Mouse (Mus musculus): ENCODE data around the gene Gm42791. TPM values are rescaled to one million over a fixed set of nuclear protein-coding genes. Genes with fewer than 3 reads are reported as not detected.

Gm42791 gene
- polyA plus RNA-seq, 1 experiment = 8.4 TPM

DNA sequence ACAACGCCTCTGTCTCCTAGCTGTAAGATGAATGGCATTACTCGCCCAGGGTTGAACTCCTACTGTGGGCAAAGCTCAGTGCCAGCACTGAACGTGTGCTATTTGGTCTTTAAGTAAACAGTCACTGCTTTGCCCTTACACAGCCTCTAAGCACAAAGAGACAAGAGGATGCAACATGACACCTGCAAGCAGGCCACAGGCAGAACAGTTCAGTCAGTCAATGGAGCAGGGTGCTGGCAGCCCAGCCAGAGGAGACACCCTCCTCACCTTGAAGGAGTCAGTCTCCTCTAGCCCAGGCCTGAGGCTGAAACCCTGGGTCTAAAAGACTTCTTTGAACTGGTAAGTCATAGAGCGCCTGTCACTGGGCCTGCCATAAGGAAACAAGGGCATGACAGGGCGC is 76.9 kb downstream of the Gm42791 start:
- Histone ChIP-seq H3K27ac (ENCODE audit: control insufficient read depth, insufficient read depth, low read depth, low read length, poor library complexity) (no peak overlapping the region), H3K4me1 (ENCODE audit: control insufficient read depth, insufficient read depth, low read length) (no peaks in the 10 kb centered on the region), H3K4me3 (replicated peaks; ENCODE audit: control insufficient read depth, low read depth, low read length) (no peak overlapping the region)
- WGBS = 87% methylated on average over 5 of the region's 5 CpGs
- TF ChIP-seq CTCF (IDR thresholded peaks at IDR 0.05; ENCODE audit: control insufficient read depth, insufficient read depth, low read length) (no peak), POLR2A (IDR thresholded peaks at IDR 0.05; ENCODE audit: borderline replicate concordance, control insufficient read depth, low read depth, low read length) (no peak)

GRCm38 (mm10) chr5:148916775-148917174 is 78.2 kb downstream of the Gm42791 start:
- Histone ChIP-seq H3K27ac (ENCODE audit: control insufficient read depth, insufficient read depth, low read depth, low read length, poor library complexity) (no peak overlapping the region), H3K4me3 (replicated peaks; ENCODE audit: control insufficient read depth, low read depth, low read length) (no peak overlapping the region), H3K4me1 (ENCODE audit: control insufficient read depth, insufficient read depth, low read length) (peaks cover 5% of the 10 kb centered on the region)
- TF ChIP-seq POLR2A (IDR thresholded peaks at IDR 0.05; ENCODE audit: borderline replicate concordance, control insufficient read depth, low read depth, low read length) = no peak
- no peak for TF ChIP-seq CTCF (IDR thresholded peaks at IDR 0.05; ENCODE audit: control insufficient read depth, insufficient read depth, low read length)
- WGBS = 90% methylated on average over 6 of the region's 6 CpGs

- H3K4me3 ChIP-seq (replicated peaks; ENCODE audit: control insufficient read depth, low read depth, low read length) = no peak overlapping the region
- WGBS = 19% methylated on average over 3 of the region's 3 CpGs
- H3K4me1 ChIP-seq (ENCODE audit: control insufficient read depth, insufficient read depth, low read length) = peaks cover 8% of the 10 kb centered on the region
- TF ChIP-seq POLR2A (IDR thresholded peaks at IDR 0.05; ENCODE audit: borderline replicate concordance, control insufficient read depth, low read depth, low read length) (no peak), CTCF (IDR thresholded peaks at IDR 0.05; ENCODE audit: control insufficient read depth, insufficient read depth, low read length) (no peak)
- no peak overlapping the region for H3K27ac ChIP-seq (ENCODE audit: control insufficient read depth, insufficient read depth, low read depth, low read length, poor library complexity)
These were observed 82.7 kb downstream of the Gm42791 start for GRCm38 (mm10) chr5:148912262-148912661.

GRCm38 (mm10) chr5:148910066-148910465 is 84.9 kb downstream of the Gm42791 start:
- peaks cover 8% of the 10 kb centered on the region for H3K4me1 ChIP-seq (ENCODE audit: control insufficient read depth, insufficient read depth, low read length)

DNA sequence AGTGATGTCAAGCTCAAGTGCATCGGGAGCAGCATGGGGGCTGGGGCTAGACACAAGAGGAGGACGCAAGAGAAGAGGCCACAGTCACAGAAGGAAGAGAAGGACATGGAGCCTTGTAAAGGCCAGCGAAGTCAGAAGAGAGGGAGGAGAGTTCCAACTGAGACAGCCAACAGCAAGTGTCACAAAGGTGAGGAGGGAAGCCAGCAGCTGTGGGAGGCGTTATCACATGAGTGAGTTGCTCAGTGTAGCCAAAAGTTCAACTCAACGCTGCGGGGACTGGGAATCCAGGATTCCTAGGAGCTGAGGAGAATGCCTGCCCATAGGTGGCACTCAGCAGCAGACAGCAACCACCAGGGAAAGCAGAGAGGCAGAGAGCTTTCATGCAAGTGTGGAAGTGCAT is 85.5 kb downstream of the Gm42791 start:
- no peak overlapping the region for H3K27ac ChIP-seq (ENCODE audit: control insufficient read depth, insufficient read depth, low read depth, low read length, poor library complexity)
- TF ChIP-seq POLR2A (IDR thresholded peaks at IDR 0.05; ENCODE audit: borderline replicate concordance, control insufficient read depth, low read depth, low read length) (no peak), CTCF (IDR thresholded peaks at IDR 0.05; ENCODE audit: control insufficient read depth, insufficient read depth, low read length) (no peak)
- no peak overlapping the region for H3K4me3 ChIP-seq (replicated peaks; ENCODE audit: control insufficient read depth, low read depth, low read length)
- 77% methylated on average over 6 of the region's 6 CpGs for WGBS
- H3K4me1 ChIP-seq (ENCODE audit: control insufficient read depth, insufficient read depth, low read length) = peaks cover 8% of the 10 kb centered on the region

More at GRCm38 (mm10) chr5:148910066-148910465, 84.9 kb downstream of the Gm42791 start:
- H3K4me3 ChIP-seq (replicated peaks; ENCODE audit: control insufficient read depth, low read depth, low read length) = no peak overlapping the region
- no peak overlapping the region for H3K27ac ChIP-seq (ENCODE audit: control insufficient read depth, insufficient read depth, low read depth, low read length, poor library complexity)
- TF ChIP-seq CTCF (IDR thresholded peaks at IDR 0.05; ENCODE audit: control insufficient read depth, insufficient read depth, low read length) = no peak
- no peak for TF ChIP-seq POLR2A (IDR thresholded peaks at IDR 0.05; ENCODE audit: borderline replicate concordance, control insufficient read depth, low read depth, low read length)
- 53% methylated on average over 4 of the region's 4 CpGs for WGBS

- H3K4me3 ChIP-seq (replicated peaks; ENCODE audit: control insufficient read depth, low read depth, low read length) = no peak overlapping the region
- WGBS = 78% methylated on average over 7 of the region's 7 CpGs
- no peak overlapping the region for H3K27ac ChIP-seq (ENCODE audit: control insufficient read depth, insufficient read depth, low read depth, low read length, poor library complexity)
- TF ChIP-seq POLR2A (IDR thresholded peaks at IDR 0.05; ENCODE audit: borderline replicate concordance, control insufficient read depth, low read depth, low read length) = no peak
- TF ChIP-seq CTCF (IDR thresholded peaks at IDR 0.05; ENCODE audit: control insufficient read depth, insufficient read depth, low read length) = peak; percentile 26; the same call in 1 of the 2 replicates
- H3K4me1 ChIP-seq (ENCODE audit: control insufficient read depth, insufficient read depth, low read length) = peaks cover 8% of the 10 kb centered on the region
These were observed 85.9 kb downstream of the Gm42791 start for GRCm38 (mm10) chr5:148909057-148909395.

- no peak overlapping the region for H3K27ac ChIP-seq (ENCODE audit: control insufficient read depth, insufficient read depth, low read depth, low read length, poor library complexity)
- peaks cover 8% of the 10 kb centered on the region for H3K4me1 ChIP-seq (ENCODE audit: control insufficient read depth, insufficient read depth, low read length)
- no peak overlapping the region for H3K4me3 ChIP-seq (replicated peaks; ENCODE audit: control insufficient read depth, low read depth, low read length)
- TF ChIP-seq POLR2A (IDR thresholded peaks at IDR 0.05; ENCODE audit: borderline replicate concordance, control insufficient read depth, low read depth, low read length) (no peak), CTCF (IDR thresholded peaks at IDR 0.05; ENCODE audit: control insufficient read depth, insufficient read depth, low read length) (no peak)
- 62% methylated on average over 17 of the region's 17 CpGs for WGBS
These were observed 86.5 kb downstream of the Gm42791 start for GRCm38 (mm10) chr5:148908191-148909056.

- Histone ChIP-seq H3K4me1 (ENCODE audit: control insufficient read depth, insufficient read depth, low read length) (peaks cover 3% of the 10 kb centered on the region; the same call in 1 of the 2 replicates), H3K27ac (ENCODE audit: control insufficient read depth, insufficient read depth, low read depth, low read length, poor library complexity) (no peak overlapping the region), H3K4me3 (replicated peaks; ENCODE audit: control insufficient read depth, low read depth, low read length) (no peak overlapping the region)
- TF ChIP-seq CTCF (IDR thresholded peaks at IDR 0.05; ENCODE audit: control insufficient read depth, insufficient read depth, low read length) (no peak), POLR2A (IDR thresholded peaks at IDR 0.05; ENCODE audit: borderline replicate concordance, control insufficient read depth, low read depth, low read length) (no peak)
- 66% methylated on average over 4 of the region's 4 CpGs for WGBS
These were observed 88.6 kb downstream of the Gm42791 start for GRCm38 (mm10) chr5:148906305-148906704.

Measured in bone marrow, adult 2 months (tissue).